Mouse (Mus musculus) liver, embryonic 13.5 days (tissue): ENCODE measurements around the gene Msmp. TPM values are rescaled to one million over a fixed set of nuclear protein-coding genes. Genes with fewer than 3 reads are reported as not detected.
"Not testable (repeated sequence)": the region's sequence is repeated elsewhere in the genome, so short reads cannot be mapped to it uniquely, and the experiment has no call there.

Source experiments
- ATAC-seq: fragments of 200-750 bp; cut with Nextera tagmentation; 2 replicates; pipeline ENCODE4 v1.8.0; 2017; ENCODE audit warnings: low read depth, mild to moderate bottlenecking, moderate number of reproducible peaks, moderate library complexity
- DNase-seq: peaks from one replicate; pipeline ENCODE4 v3.0.0; 2022
- H3K27ac ChIP-seq: fragments of 300-500 bp; sonication (generic); 2 replicates; pipeline ENCODE4 v1.5.1; 2015; ENCODE audit warnings: moderate library complexity, mild to moderate bottlenecking, inconsistent platforms
- H3K27me3 ChIP-seq: fragments of 300-500 bp; sonication (generic); 2 replicates; pipeline ENCODE4 v1.6.1; 2015; ENCODE audit warnings: mild to moderate bottlenecking, inconsistent platforms
- H3K36me3 ChIP-seq: fragments of 300-500 bp; sonication (generic); 2 replicates; pipeline ENCODE4 v1.6.1; 2015; ENCODE audit warnings: mild to moderate bottlenecking, inconsistent platforms
- H3K4me1 ChIP-seq: fragments of 300-500 bp; sonication (generic); replicated peaks from 2 replicates; pipeline ENCODE4 v1.6.1; 2015; ENCODE audit warnings: inconsistent platforms
- H3K4me2 ChIP-seq: fragments of 300-500 bp; sonication (generic); 2 replicates; pipeline ENCODE4 v1.6.1; 2015; ENCODE audit warnings: inconsistent platforms, mild to moderate bottlenecking, moderate library complexity
- H3K4me3 ChIP-seq: fragments of 300-500 bp; sonication (generic); replicated peaks from 2 replicates; pipeline ENCODE4 v1.5.1; 2015; ENCODE audit warnings: mild to moderate bottlenecking, inconsistent platforms
- H3K9ac ChIP-seq: fragments of 300-500 bp; sonication (generic); 2 replicates; pipeline ENCODE4 v1.6.1; 2015; ENCODE audit warnings: mild to moderate bottlenecking, inconsistent platforms
- H3K9me3 ChIP-seq: fragments of 300-500 bp; sonication (generic); replicated peaks from 2 replicates; pipeline ENCODE4 v1.6.1; 2016; ENCODE audit warnings: inconsistent platforms
- WGBS: fragments of 180-500 bp; shearing (Covaris S2); methylation state at CpG from one replicate; pipeline ENCODE4 v1.1.7; 2015; ENCODE audit not compliant: insufficient replicate concordance; 5-methylcytosine and 5-hydroxymethylcytosine counted together
- polyA plus RNA-seq: library from polyadenylated mRNA; unstranded; fragments of >200 nt; fragmentation: Nextera tagmentation; extraction: Ambion mirVana; gene quantifications from 2 replicates; pipeline ENCODE4 v1.2.1, GENCODE M21; 2015

Gene Msmp
- polyA plus RNA-seq, 1 experiment from 2014 or later = not detected

DNA sequence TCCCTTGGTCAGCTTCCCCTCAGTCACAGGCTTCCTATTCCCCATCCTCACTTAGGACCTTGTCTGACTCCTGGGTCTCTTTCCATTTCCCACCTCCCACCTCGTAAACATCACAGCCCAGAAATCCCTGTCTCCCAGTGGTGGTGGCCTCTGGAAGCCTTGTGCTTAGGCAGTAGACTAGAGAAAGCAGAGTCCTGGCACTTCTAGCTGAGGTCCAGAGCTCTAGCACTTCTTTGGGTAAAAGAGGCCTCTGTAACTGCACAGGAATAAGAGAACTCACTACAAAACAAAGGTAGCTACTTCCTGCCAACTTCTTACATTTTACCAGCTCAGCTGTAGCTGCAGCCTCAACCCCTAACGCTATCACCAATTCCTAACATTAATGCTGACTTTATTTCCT is 23.3 kb downstream of the Msmp start:
- DNase-seq = no peak
- Histone ChIP-seq H3K4me3 (peak overlapping the region; percentile 72), H3K27me3 (no peaks in the 10 kb centered on the region), H3K4me1 (peaks cover 64% of the 10 kb centered on the region), H3K4me2 (peak overlapping the region; percentile 89), H3K9me3 (no peaks in the 10 kb centered on the region), H3K36me3 (peaks cover 37% of the 10 kb centered on the region), H3K27ac (peak overlapping the region; percentile 99), H3K9ac (peak overlapping the region; percentile 89)
- 4% methylated on average over 2 of the region's 2 CpGs for WGBS
- ATAC-seq = no peak

DNA sequence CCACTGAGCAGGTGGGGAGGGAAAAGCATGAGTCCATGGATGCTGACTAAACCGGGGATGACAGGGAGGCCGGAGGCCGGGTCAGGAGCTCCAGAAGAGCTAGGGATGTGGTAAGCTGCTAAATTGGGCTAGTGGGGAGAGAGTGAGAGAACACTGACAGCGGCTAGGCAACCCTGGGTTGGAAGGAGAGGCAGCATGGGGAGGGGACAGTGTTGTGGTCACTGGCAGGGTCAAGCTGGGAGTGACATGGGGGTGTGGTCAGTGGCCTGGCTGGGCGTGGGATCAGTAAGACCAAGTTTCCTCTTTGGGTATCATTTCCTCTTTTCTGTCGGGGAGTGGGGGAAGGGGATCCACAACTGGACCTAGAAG is 24.1 kb downstream of the Msmp start:
- peak overlapping the region; percentile 89 for H3K4me2 ChIP-seq
- peak overlapping the region; percentile 99 for H3K27ac ChIP-seq
- H3K4me1 ChIP-seq = peaks cover 64% of the 10 kb centered on the region
- 6% methylated on average over 6 of the region's 6 CpGs for WGBS
- no peak for ATAC-seq
- no peaks in the 10 kb centered on the region for H3K27me3 ChIP-seq
- H3K9me3 ChIP-seq = no peaks in the 10 kb centered on the region
- peak overlapping the region; percentile 72 for H3K4me3 ChIP-seq
- H3K9ac ChIP-seq = peak overlapping the region; percentile 89
- peak; percentile 31 for DNase-seq
- H3K36me3 ChIP-seq = peaks cover 37% of the 10 kb centered on the region

DNA sequence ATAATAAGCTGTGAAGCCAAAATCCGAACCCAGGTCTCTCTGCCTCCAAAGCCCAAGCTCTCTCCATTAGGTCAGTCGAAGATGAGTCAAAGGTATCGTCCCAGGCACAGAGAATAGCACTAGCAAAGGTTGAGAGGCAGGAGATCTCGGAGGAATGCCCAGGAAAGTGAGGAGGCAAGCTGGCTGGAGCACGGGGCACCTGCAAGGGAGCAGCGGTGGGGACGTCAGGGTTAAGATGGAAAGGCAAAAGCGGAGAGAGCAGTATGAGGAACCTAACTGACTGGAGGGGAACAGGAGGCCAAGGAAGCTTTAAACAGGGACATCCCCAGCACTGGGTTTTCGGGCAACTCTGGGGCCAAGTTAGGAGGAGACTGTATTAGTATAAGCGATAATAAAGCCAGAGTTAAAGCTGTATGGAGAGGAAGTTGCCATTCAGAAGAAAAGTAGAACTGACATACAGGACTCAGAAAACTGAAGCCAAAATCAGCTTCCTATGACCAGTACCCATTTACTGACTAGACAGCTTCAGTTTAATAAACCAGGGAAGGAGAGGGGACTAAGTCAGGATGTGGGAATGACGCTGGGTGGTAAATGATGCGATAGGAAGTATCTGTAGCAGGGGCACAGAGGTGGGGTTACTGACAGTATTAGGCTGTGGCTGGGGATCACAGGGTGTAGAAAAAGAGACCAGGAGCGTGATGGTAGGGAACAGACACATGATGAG is 24.6 kb downstream of the Msmp start:
- H3K9ac ChIP-seq = peak overlapping the region; percentile 89
- no peaks in the 10 kb centered on the region for H3K9me3 ChIP-seq
- no peak for DNase-seq
- peak overlapping the region; percentile 99 for H3K27ac ChIP-seq
- peak overlapping the region; percentile 72 for H3K4me3 ChIP-seq
- no peak for ATAC-seq
- 20% methylated on average over 13 of the region's 13 CpGs for WGBS
- peak overlapping the region; percentile 89 for H3K4me2 ChIP-seq
- H3K36me3 ChIP-seq = peaks cover 37% of the 10 kb centered on the region
- H3K4me1 ChIP-seq = peaks cover 64% of the 10 kb centered on the region
- no peaks in the 10 kb centered on the region for H3K27me3 ChIP-seq

- Histone ChIP-seq H3K36me3 (peaks cover 44% of the 10 kb centered on the region), H3K4me3 (peak overlapping the region; percentile 72), H3K27me3 (no peaks in the 10 kb centered on the region), H3K4me1 (peaks cover 59% of the 10 kb centered on the region), H3K4me2 (peak overlapping the region; percentile 89), H3K27ac (peak overlapping the region; percentile 99), H3K9me3 (no peaks in the 10 kb centered on the region), H3K9ac (peak overlapping the region; percentile 89)
- 6% methylated on average over 13 of the region's 13 CpGs for WGBS
- no peak for ATAC-seq
- peak; percentile 41 for DNase-seq
Observed at GRCm38 (mm10) chr4:43558631-43559356, 25.5 kb downstream of the Msmp start.

- peak overlapping the region; percentile 99 for H3K27ac ChIP-seq
- peak overlapping the region; percentile 72 for H3K4me3 ChIP-seq
- WGBS = 9% methylated on average over 5 of the region's 5 CpGs
- no peaks in the 10 kb centered on the region for H3K9me3 ChIP-seq
- no peaks in the 10 kb centered on the region for H3K27me3 ChIP-seq
- peaks cover 48% of the 10 kb centered on the region for H3K36me3 ChIP-seq
- DNase-seq (peak; percentile 36), ATAC-seq (no peak)
- peak overlapping the region; percentile 89 for H3K9ac ChIP-seq
- H3K4me2 ChIP-seq = peak overlapping the region; percentile 89
- H3K4me1 ChIP-seq = peaks cover 52% of the 10 kb centered on the region
Observed at GRCm38 (mm10) chr4:43558028-43558630, 26.2 kb downstream of the Msmp start.

DNA sequence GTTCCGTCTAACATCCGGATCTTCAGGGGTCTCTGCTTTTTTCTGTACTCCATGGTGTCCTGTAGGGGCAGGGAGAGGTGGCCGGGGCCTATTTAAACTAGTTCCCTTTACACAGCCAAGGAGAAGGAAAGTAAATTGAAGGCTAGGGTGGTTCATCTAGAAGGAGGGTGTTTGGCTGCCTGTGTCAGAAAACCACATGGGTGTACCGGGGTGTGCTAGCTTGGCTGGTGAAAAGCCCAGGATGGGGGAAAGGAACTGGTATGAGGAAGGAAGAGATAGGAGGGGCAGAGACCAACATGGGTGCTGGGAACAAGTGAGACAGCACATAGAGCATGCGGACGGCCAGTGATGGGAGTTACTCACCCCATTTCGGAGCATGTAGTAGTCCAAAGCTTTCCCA is 28.4 kb downstream of the Msmp start:
- H3K36me3 ChIP-seq = peaks cover 70% of the 10 kb centered on the region
- no peaks in the 10 kb centered on the region for H3K27me3 ChIP-seq
- H3K27ac ChIP-seq = 0 out of 2 replicates have a peak overlapping the region, but pooled peaks have one; percentile 43
- ATAC-seq (no peak), DNase-seq (no peak)
- H3K4me1 ChIP-seq = peaks cover 45% of the 10 kb centered on the region
- no peak overlapping the region for H3K4me3 ChIP-seq
- 82% methylated on average over 7 of the region's 7 CpGs for WGBS
- no peak overlapping the region for H3K4me2 ChIP-seq
- peaks cover 5% of the 10 kb centered on the region for H3K9me3 ChIP-seq
- H3K9ac ChIP-seq = no peak overlapping the region

GRCm38 (mm10) chr4:43553891-43554290 is 30.4 kb downstream of the Msmp start:
- Histone ChIP-seq H3K9ac (no peak overlapping the region), H3K27ac (0 out of 2 replicates have a peak overlapping the region, but pooled peaks have one; percentile 6), H3K4me3 (no peak overlapping the region), H3K36me3 (peaks cover 91% of the 10 kb centered on the region), H3K27me3 (no peaks in the 10 kb centered on the region), H3K9me3 (peaks cover 5% of the 10 kb centered on the region), H3K4me2 (no peak overlapping the region), H3K4me1 (peaks cover 24% of the 10 kb centered on the region)
- DNase-seq (no peak), ATAC-seq (no peak)

GRCm38 (mm10) chr4:43552437-43552836 is 31.9 kb downstream of the Msmp start:
- WGBS = 94% methylated on average over 5 of the region's 5 CpGs

GRCm38 (mm10) chr4:43551854-43552253 is 32.4 kb downstream of the Msmp start:
- not testable (repeated sequence) for H3K4me3 ChIP-seq, H3K27me3 ChIP-seq, H3K9me3 ChIP-seq, DNase-seq, H3K27ac ChIP-seq, H3K4me2 ChIP-seq, H3K9ac ChIP-seq, H3K4me1 ChIP-seq, ATAC-seq
- 81% methylated on average over 6 of the region's 6 CpGs for WGBS
- H3K36me3 ChIP-seq = peaks cover 100% of the 10 kb centered on the region

More at GRCm38 (mm10) chr4:43552437-43552836, 31.9 kb downstream of the Msmp start:
- no peak for DNase-seq
- Histone ChIP-seq H3K4me3 (no peak overlapping the region), H3K27me3 (no peaks in the 10 kb centered on the region), H3K9me3 (peaks cover 5% of the 10 kb centered on the region), H3K9ac (no peak overlapping the region), H3K4me2 (no peak overlapping the region), H3K27ac (no peak overlapping the region), H3K36me3 (peaks cover 100% of the 10 kb centered on the region), H3K4me1 (peaks cover 10% of the 10 kb centered on the region)
- ATAC-seq = no peak

- WGBS = 92% methylated on average over 12 of the region's 12 CpGs
- no peak overlapping the region for H3K9ac ChIP-seq
- DNase-seq (no peak), ATAC-seq (no peak)
- peaks cover 100% of the 10 kb centered on the region for H3K36me3 ChIP-seq
- no peak overlapping the region for H3K4me3 ChIP-seq
- no peaks in the 10 kb centered on the region for H3K4me1 ChIP-seq
- H3K27ac ChIP-seq = no peak overlapping the region
- no peaks in the 10 kb centered on the region for H3K27me3 ChIP-seq
- H3K9me3 ChIP-seq = peaks cover 5% of the 10 kb centered on the region
- H3K4me2 ChIP-seq = no peak overlapping the region
Observed at GRCm38 (mm10) chr4:43549055-43549454, 35.2 kb downstream of the Msmp start.

DNA sequence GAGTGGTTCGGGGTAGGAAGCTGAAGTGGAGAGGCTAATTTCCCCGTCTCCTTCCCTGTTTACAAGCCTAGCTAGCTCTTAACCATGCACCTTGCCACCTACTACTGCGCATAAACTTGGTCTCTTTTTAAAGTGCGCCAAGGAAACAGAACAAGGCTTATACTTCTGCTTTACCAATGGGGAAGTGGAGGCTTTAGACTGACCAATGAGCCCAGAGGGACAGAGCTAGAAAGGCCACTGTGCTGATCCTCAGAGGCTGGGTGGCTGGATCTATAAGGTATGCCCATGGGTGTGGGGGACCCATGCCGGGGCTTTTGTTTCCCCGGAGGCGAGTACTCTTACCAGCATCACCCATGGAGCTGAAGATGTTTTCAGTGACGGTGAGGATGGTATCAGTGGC is 37.1 kb downstream of the Msmp start:
- Histone ChIP-seq H3K4me3 (no peak overlapping the region), H3K4me2 (no peak overlapping the region), H3K27me3 (no peaks in the 10 kb centered on the region), H3K9ac (no peak overlapping the region), H3K27ac (no peak overlapping the region), H3K4me1 (no peaks in the 10 kb centered on the region), H3K36me3 (peaks cover 100% of the 10 kb centered on the region), H3K9me3 (peaks cover 2% of the 10 kb centered on the region; the same call in 1 of the 2 replicates)
- WGBS = 82% methylated on average over 8 of the region's 8 CpGs
- ATAC-seq = no peak
- DNase-seq = no peak
